Mouse (Mus musculus) liver, embryonic 14.5 days (tissue): ENCODE measurements around the gene Olfr1281.

ENCODE experiments used
- CTCF ChIP-seq: IDR thresholded peaks from 2 replicates; pipeline ENCODE4 v1.5.1; 2016; ENCODE audit warnings: antibody characterized with exemption, low read depth, control low read depth
- EP300 ChIP-seq: IDR thresholded peaks from 2 replicates; pipeline ENCODE4 v1.6.1; 2016; ENCODE audit warnings: antibody characterized with exemption, low read depth

- TF ChIP-seq CTCF, result no peak
- no peak for TF ChIP-seq EP300
Observed at GRCm38 (mm10) chr2:111289836-111290235, 36.5 kb upstream of the Olfr1281 start, which contains the start of gene Olfr1278.
